Mouse (Mus musculus): ENCODE results near the gene Map3k15. TPM values are rescaled to one million over a fixed set of nuclear protein-coding genes. Genes with fewer than 3 reads are reported as not detected.

Gene Map3k15
- polyA plus RNA-seq, 1 experiment from 2014 or later: 0.95 TPM

DNA sequence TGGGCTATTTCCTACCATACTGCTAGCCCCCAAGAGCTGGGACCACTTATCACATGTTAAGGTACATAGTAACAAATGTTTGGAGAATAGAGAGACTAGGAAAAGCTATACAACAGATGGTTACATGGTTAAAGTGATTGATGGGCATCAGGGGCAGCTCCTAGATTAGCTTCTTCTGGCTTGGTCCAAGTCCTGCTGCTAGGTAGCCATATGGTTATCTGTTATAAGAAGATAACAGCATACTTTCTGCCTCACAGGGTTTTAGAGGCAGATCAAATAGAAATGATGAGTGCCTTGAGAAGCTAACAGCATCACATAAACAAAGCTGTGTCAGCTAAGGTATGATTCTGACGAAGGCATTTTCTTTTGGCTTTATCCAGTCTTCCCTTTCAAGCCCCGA lies 26.8 kb upstream of the Map3k15 start:
- 91% methylated on average over 2 of the region's 2 CpGs for WGBS
- Histone ChIP-seq H3K36me3 (ENCODE audit: insufficient read depth, low read length) (no peaks in the 10 kb centered on the region), H3K4me1 (replicated peaks; ENCODE audit: insufficient read depth, low read length) (no peaks in the 10 kb centered on the region), H3K4me2 (ENCODE audit: low read length) (no peak overlapping the region), H3K9me3 (replicated peaks; ENCODE audit: low read length) (no peaks in the 10 kb centered on the region), H3K9ac (ENCODE audit: low read depth, low read length) (no peak overlapping the region), H3K27ac (no peak overlapping the region), H3K4me3 (replicated peaks; ENCODE audit: low read depth, low read length) (no peak overlapping the region), H3K27me3 (ENCODE audit: insufficient read depth, low read length) (no peaks in the 10 kb centered on the region)
- ATAC-seq (replicated peaks; ENCODE audit: low FRiP score, low read depth) (no peak), DNase-seq (ENCODE audit: low spot score) (no peak)
- TF ChIP-seq CTCF (IDR thresholded peaks at IDR 0.05; ENCODE audit: low read depth): no peak

DNA sequence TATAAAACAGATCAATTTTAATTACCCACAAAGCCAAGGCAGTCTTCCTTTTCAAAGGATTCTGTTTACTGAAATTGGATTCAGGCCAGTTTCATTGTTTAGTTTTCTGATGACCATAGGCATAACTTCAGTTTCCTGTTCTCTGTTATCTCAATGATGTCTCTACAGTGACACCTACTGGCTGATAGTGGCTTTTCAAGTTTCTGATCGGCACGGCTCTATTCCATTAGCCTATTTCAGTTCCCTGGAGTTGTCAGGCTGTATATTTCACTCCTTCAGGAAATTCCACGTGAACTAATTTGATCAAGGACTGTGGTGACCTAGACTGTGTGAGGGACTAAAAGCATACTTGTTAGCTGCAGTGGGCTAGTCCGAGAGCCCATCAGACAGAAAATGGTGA lies 25.0 kb upstream of the Map3k15 start:
- Histone ChIP-seq H3K4me2 (ENCODE audit: low read length) (no peak overlapping the region), H3K4me3 (replicated peaks; ENCODE audit: low read depth, low read length) (no peak overlapping the region), H3K9me3 (replicated peaks; ENCODE audit: low read length) (no peaks in the 10 kb centered on the region), H3K27ac (no peak overlapping the region), H3K9ac (ENCODE audit: low read depth, low read length) (no peak overlapping the region), H3K27me3 (ENCODE audit: insufficient read depth, low read length) (no peaks in the 10 kb centered on the region), H3K36me3 (ENCODE audit: insufficient read depth, low read length) (no peaks in the 10 kb centered on the region), H3K4me1 (replicated peaks; ENCODE audit: insufficient read depth, low read length) (no peaks in the 10 kb centered on the region)
- ATAC-seq (replicated peaks; ENCODE audit: low FRiP score, low read depth) (no peak), DNase-seq (ENCODE audit: low spot score) (peak; percentile 72)
- 33% methylated on average over 4 of the region's 4 CpGs for WGBS
- peak; percentile 76 for TF ChIP-seq CTCF (IDR thresholded peaks at IDR 0.05; ENCODE audit: low read depth)

DNA sequence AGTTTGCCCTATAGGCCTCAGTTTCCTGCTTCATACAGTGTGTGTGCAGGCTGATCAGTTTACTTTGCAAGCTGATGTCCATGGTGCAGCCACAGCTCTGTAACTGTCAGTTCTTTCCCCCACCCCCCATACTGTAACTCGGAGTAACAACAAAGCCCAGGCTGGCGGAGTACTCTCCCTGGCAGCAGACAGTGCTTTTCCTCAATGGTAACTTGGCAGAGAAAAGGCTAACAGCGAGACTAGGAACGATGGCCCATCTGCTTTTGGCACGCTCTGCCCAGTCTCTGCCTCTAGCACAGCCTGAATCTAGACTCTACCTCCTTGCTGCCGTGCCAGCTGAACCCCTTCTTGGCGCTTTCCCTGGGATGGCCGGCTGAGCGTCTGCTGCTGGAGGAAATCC lies 24.3 kb upstream of the Map3k15 start:
- TF ChIP-seq CTCF (IDR thresholded peaks at IDR 0.05; ENCODE audit: low read depth): no peak
- H3K9ac ChIP-seq (ENCODE audit: low read depth, low read length): no peak overlapping the region
- H3K4me2 ChIP-seq (ENCODE audit: low read length): no peak overlapping the region
- DNase-seq (ENCODE audit: low spot score): no peak
- H3K27ac ChIP-seq: no peak overlapping the region
- H3K4me1 ChIP-seq (replicated peaks; ENCODE audit: insufficient read depth, low read length): no peaks in the 10 kb centered on the region
- H3K4me3 ChIP-seq (replicated peaks; ENCODE audit: low read depth, low read length): no peak overlapping the region
- ATAC-seq (replicated peaks; ENCODE audit: low FRiP score, low read depth): no peak
- no peaks in the 10 kb centered on the region for H3K9me3 ChIP-seq (replicated peaks; ENCODE audit: low read length)
- no peaks in the 10 kb centered on the region for H3K27me3 ChIP-seq (ENCODE audit: insufficient read depth, low read length)
- no peaks in the 10 kb centered on the region for H3K36me3 ChIP-seq (ENCODE audit: insufficient read depth, low read length)
- 90% methylated on average over 9 of the region's 9 CpGs for WGBS

DNA sequence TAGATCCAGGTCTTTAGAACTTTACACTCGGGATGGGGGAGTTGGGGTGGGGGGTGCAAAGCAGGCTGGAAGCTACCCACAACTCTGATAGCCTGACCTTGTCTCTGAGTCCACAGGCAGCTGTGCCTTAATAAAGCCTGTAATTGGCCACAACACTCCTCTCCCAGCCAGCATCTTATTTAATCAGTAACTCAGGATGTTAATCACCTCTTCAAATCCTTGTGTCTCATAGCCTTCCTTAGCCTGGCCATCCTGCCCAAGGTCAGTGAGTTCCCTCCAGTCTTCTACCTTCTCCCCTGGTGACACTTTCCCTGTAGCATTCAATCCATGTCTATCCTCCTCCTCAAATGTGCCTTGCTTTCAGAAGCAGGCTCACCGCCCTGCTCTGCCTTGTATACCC lies 19.2 kb upstream of the Map3k15 start:
- no peak for TF ChIP-seq CTCF (IDR thresholded peaks at IDR 0.05; ENCODE audit: low read depth)
- Histone ChIP-seq H3K27ac (no peak overlapping the region), H3K4me2 (ENCODE audit: low read length) (no peak overlapping the region), H3K27me3 (ENCODE audit: insufficient read depth, low read length) (no peaks in the 10 kb centered on the region), H3K36me3 (ENCODE audit: insufficient read depth, low read length) (no peaks in the 10 kb centered on the region), H3K4me1 (replicated peaks; ENCODE audit: insufficient read depth, low read length) (no peaks in the 10 kb centered on the region), H3K9ac (ENCODE audit: low read depth, low read length) (no peak overlapping the region), H3K9me3 (replicated peaks; ENCODE audit: low read length) (no peaks in the 10 kb centered on the region), H3K4me3 (replicated peaks; ENCODE audit: low read depth, low read length) (no peak overlapping the region)
- 81% methylated on average over 2 of the region's 2 CpGs for WGBS
- DNase-seq (ENCODE audit: low spot score): no peak
- ATAC-seq (replicated peaks; ENCODE audit: low FRiP score, low read depth): peak; percentile 70

DNA sequence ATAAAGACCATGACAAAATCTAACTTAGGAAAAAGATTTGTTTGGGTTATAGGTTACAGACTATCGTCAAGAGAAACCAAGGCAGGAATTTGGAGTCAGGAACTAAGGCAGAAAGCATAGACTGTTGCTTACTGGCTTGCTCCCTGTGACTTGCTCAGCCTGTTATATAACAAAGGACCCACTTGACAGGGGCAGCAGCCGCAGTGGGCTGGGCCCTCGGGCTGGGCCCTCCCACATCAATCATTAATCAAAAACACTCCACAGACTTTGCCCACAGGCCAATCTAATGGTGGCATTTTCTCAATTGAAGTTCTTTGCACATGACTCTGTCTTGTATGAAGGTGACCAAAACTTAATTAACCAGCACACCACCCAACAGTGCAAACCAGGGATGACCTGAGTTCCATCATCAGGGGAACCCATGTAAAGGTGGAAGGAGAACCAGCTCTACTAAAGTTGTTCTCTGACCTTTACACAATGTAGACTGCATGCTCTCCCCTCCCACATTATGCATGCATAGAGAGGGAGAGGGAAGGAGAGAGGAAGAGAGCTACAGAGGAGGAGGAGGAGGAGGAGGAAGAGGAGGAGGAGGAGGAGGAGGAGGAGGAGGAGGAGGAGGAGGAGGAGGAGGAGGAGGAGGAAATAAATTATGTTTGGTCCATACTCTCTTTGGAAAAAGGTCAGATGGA lies 17.0 kb upstream of the Map3k15 start:
- no peak overlapping the region for H3K9ac ChIP-seq (ENCODE audit: low read depth, low read length)
- TF ChIP-seq CTCF (IDR thresholded peaks at IDR 0.05; ENCODE audit: low read depth): no peak
- ATAC-seq (replicated peaks; ENCODE audit: low FRiP score, low read depth) (peak; percentile 67; the same call in 1 of the 2 replicates), DNase-seq (ENCODE audit: low spot score) (peak; percentile 2)
- no peak overlapping the region for H3K27ac ChIP-seq
- H3K27me3 ChIP-seq (ENCODE audit: insufficient read depth, low read length): no peaks in the 10 kb centered on the region
- no peaks in the 10 kb centered on the region for H3K4me1 ChIP-seq (replicated peaks; ENCODE audit: insufficient read depth, low read length)
- no peak overlapping the region for H3K4me3 ChIP-seq (replicated peaks; ENCODE audit: low read depth, low read length)
- no peaks in the 10 kb centered on the region for H3K9me3 ChIP-seq (replicated peaks; ENCODE audit: low read length)
- H3K4me2 ChIP-seq (ENCODE audit: low read length): no peak overlapping the region
- no peaks in the 10 kb centered on the region for H3K36me3 ChIP-seq (ENCODE audit: insufficient read depth, low read length)
- WGBS: 52% methylated on average over 3 of the region's 3 CpGs

DNA sequence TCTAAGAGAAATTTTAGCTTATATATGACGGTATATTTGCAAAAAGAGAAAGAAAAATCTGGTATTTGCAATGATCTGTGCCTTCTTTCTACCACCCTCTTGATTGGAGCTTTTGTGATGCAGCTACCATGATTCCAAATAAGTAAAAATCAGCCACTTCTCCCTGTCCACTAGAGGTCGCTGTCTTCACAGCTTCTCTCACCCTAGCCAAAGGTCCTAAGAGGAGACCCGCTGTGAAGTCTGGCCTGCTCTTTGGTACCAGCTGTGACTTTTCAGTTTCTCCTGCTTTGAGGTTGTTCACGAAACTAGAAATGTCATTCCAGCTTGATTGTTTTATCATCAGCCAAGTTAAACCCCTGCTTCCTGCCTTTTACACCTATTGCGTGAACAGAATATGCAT lies 14.5 kb upstream of the Map3k15 start:
- Histone ChIP-seq H3K4me3 (replicated peaks; ENCODE audit: low read depth, low read length) (no peak overlapping the region), H3K36me3 (ENCODE audit: insufficient read depth, low read length) (no peaks in the 10 kb centered on the region), H3K27ac (no peak overlapping the region), H3K9me3 (replicated peaks; ENCODE audit: low read length) (no peaks in the 10 kb centered on the region), H3K27me3 (ENCODE audit: insufficient read depth, low read length) (no peaks in the 10 kb centered on the region), H3K9ac (ENCODE audit: low read depth, low read length) (no peak overlapping the region), H3K4me1 (replicated peaks; ENCODE audit: insufficient read depth, low read length) (no peaks in the 10 kb centered on the region), H3K4me2 (ENCODE audit: low read length) (no peak overlapping the region)
- TF ChIP-seq CTCF (IDR thresholded peaks at IDR 0.05; ENCODE audit: low read depth): peak; percentile 75
- ATAC-seq (replicated peaks; ENCODE audit: low FRiP score, low read depth) (no peak), DNase-seq (ENCODE audit: low spot score) (peak; percentile 69)
- 30% methylated on average over 5 of the region's 5 CpGs for WGBS

DNA sequence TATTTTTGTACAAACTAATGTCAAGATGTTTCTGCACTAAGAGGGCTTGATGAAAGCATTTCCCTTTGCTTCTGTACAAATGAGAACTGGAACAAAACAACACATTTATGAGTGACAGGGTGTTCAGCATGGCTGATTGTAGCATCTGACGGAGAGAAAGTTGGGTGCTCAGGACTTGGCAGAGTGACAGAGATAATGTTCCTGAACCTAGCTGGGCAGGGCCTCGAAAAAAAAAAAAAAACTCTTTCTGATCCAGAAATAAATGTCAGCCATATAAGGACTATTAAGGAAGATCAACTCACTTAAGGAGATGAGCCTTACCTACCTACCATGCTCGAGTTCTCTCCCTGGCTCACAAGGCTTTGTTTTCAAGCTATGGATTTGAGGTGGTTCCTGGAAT lies 12.0 kb upstream of the Map3k15 start:
- no peaks in the 10 kb centered on the region for H3K27me3 ChIP-seq (ENCODE audit: insufficient read depth, low read length)
- H3K4me2 ChIP-seq (ENCODE audit: low read length): no peak overlapping the region
- no peak overlapping the region for H3K27ac ChIP-seq
- H3K9ac ChIP-seq (ENCODE audit: low read depth, low read length): no peak overlapping the region
- no peak overlapping the region for H3K4me3 ChIP-seq (replicated peaks; ENCODE audit: low read depth, low read length)
- no peaks in the 10 kb centered on the region for H3K9me3 ChIP-seq (replicated peaks; ENCODE audit: low read length)
- H3K36me3 ChIP-seq (ENCODE audit: insufficient read depth, low read length): no peaks in the 10 kb centered on the region
- H3K4me1 ChIP-seq (replicated peaks; ENCODE audit: insufficient read depth, low read length): no peaks in the 10 kb centered on the region
- WGBS: 66% methylated on average over 3 of the region's 3 CpGs
- DNase-seq (ENCODE audit: low spot score) (no peak), ATAC-seq (replicated peaks; ENCODE audit: low FRiP score, low read depth) (no peak)
- TF ChIP-seq CTCF (IDR thresholded peaks at IDR 0.05; ENCODE audit: low read depth): no peak
